Mouse (Mus musculus): Measurements from ENCODE around the gene Kansl1. TPM values are rescaled to one million over a fixed set of nuclear protein-coding genes. Genes with fewer than 3 reads are reported as not detected.

The Kansl1 gene
- polyA plus RNA-seq, 1 experiment from 2014 or later: 7.5 TPM

DNA sequence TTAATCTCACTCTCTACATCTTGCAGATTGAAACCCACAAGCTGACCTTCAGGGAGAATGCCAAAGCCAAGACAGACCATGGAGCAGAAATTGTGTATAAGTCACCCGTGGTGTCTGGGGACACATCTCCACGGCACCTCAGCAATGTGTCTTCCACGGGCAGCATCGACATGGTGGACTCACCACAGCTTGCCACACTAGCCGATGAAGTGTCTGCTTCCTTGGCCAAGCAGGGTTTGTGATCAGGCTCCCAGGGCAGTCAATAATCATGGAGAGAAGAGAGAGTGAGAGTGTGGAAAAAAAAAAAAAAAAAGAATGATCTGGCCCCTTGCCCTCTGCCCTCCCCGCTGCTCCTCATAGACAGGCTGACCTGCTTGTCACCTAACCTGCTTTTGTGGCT is 140.7 kb downstream of the Kansl1 start:
- DNase-seq (ENCODE audit: low spot score) (no peak), ATAC-seq (ENCODE audit: low FRiP score, low TSS enrichment) (no peak)
- Histone ChIP-seq H3K27me3 (ENCODE audit: control insufficient read depth, insufficient read depth, low read length) (no peaks in the 10 kb centered on the region), H3K9me3 (ENCODE audit: control insufficient read depth, low read length) (no peaks in the 10 kb centered on the region), H3K9ac (ENCODE audit: low read length) (no peak overlapping the region), H3K4me2 (replicated peaks; ENCODE audit: low read depth) (no peak overlapping the region), H3K27ac (replicated peaks) (no peak overlapping the region), H3K36me3 (ENCODE audit: control insufficient read depth, insufficient read depth, low read length) (no peaks in the 10 kb centered on the region), H3K4me1 (replicated peaks; ENCODE audit: control insufficient read depth, insufficient read depth) (no peaks in the 10 kb centered on the region), H3K4me3 (ENCODE audit: low read depth, low read length) (no peak overlapping the region)
- 81% methylated on average over 6 of the region's 6 CpGs for WGBS
- TF ChIP-seq EP300 (optimal IDR thresholded peaks at IDR 0.05): no peak
- TF ChIP-seq CTCF (IDR thresholded peaks at IDR 0.05; ENCODE audit: low read depth): no peak

DNA sequence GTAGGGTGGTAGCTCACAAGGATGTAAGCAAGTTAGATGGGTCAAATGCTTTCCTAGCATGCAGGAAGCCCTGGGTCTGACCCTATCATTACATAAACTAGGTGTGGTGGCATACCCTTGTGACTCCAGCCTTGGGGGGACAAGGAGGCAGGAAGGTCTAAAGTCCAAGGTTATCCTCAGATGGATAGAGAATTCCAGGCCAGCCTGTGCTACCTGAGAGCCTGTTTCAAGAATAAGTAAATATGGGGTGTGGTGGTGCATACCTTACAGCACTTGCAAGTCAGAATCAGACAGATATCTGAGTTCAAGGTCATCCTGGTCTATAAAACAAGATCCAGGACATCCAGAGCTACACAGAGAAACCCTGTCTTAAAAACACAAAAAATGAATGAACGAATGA is 141.2 kb downstream of the Kansl1 start:
- H3K27ac ChIP-seq (replicated peaks): no peak overlapping the region
- ATAC-seq (ENCODE audit: low FRiP score, low TSS enrichment) (no peak), DNase-seq (ENCODE audit: low spot score) (no peak)
- no peaks in the 10 kb centered on the region for H3K36me3 ChIP-seq (ENCODE audit: control insufficient read depth, insufficient read depth, low read length)
- H3K4me3 ChIP-seq (ENCODE audit: low read depth, low read length): no peak overlapping the region
- H3K9ac ChIP-seq (ENCODE audit: low read length): no peak overlapping the region
- TF ChIP-seq CTCF (IDR thresholded peaks at IDR 0.05; ENCODE audit: low read depth): no peak
- no peak for TF ChIP-seq EP300 (optimal IDR thresholded peaks at IDR 0.05)
- no peaks in the 10 kb centered on the region for H3K27me3 ChIP-seq (ENCODE audit: control insufficient read depth, insufficient read depth, low read length)
- H3K9me3 ChIP-seq (ENCODE audit: control insufficient read depth, low read length): no peaks in the 10 kb centered on the region
- 90% methylated on average over 1 of the region's 1 CpGs for WGBS
- no peaks in the 10 kb centered on the region for H3K4me1 ChIP-seq (replicated peaks; ENCODE audit: control insufficient read depth, insufficient read depth)
- H3K4me2 ChIP-seq (replicated peaks; ENCODE audit: low read depth): no peak overlapping the region

- no peaks in the 10 kb centered on the region for H3K9me3 ChIP-seq (ENCODE audit: control insufficient read depth, low read length)
- ATAC-seq (ENCODE audit: low FRiP score, low TSS enrichment) (no peak), DNase-seq (ENCODE audit: low spot score) (no peak)
- H3K4me3 ChIP-seq (ENCODE audit: low read depth, low read length): no peak overlapping the region
- no peak overlapping the region for H3K27ac ChIP-seq (replicated peaks)
- no peak overlapping the region for H3K4me2 ChIP-seq (replicated peaks; ENCODE audit: low read depth)
- 41% methylated on average over 4 of the region's 4 CpGs for WGBS
- no peaks in the 10 kb centered on the region for H3K27me3 ChIP-seq (ENCODE audit: control insufficient read depth, insufficient read depth, low read length)
- no peaks in the 10 kb centered on the region for H3K4me1 ChIP-seq (replicated peaks; ENCODE audit: control insufficient read depth, insufficient read depth)
- H3K9ac ChIP-seq (ENCODE audit: low read length): no peak overlapping the region
- TF ChIP-seq CTCF (IDR thresholded peaks at IDR 0.05; ENCODE audit: low read depth) (no peak), EP300 (optimal IDR thresholded peaks at IDR 0.05) (no peak)
- H3K36me3 ChIP-seq (ENCODE audit: control insufficient read depth, insufficient read depth, low read length): no peaks in the 10 kb centered on the region
Observed at GRCm38 (mm10) chr11:104322142-104322541, 146.5 kb downstream of the Kansl1 start.

GRCm38 (mm10) chr11:104320511-104320910 is 148.2 kb downstream of the Kansl1 start:
- H3K4me1 ChIP-seq (replicated peaks; ENCODE audit: control insufficient read depth, insufficient read depth): no peaks in the 10 kb centered on the region
- H3K9ac ChIP-seq (ENCODE audit: low read length): no peak overlapping the region
- DNase-seq (ENCODE audit: low spot score) (no peak), ATAC-seq (ENCODE audit: low FRiP score, low TSS enrichment) (no peak)
- no peak overlapping the region for H3K4me2 ChIP-seq (replicated peaks; ENCODE audit: low read depth)
- H3K36me3 ChIP-seq (ENCODE audit: control insufficient read depth, insufficient read depth, low read length): no peaks in the 10 kb centered on the region
- no peak for TF ChIP-seq EP300 (optimal IDR thresholded peaks at IDR 0.05)
- no peak for TF ChIP-seq CTCF (IDR thresholded peaks at IDR 0.05; ENCODE audit: low read depth)
- no peaks in the 10 kb centered on the region for H3K27me3 ChIP-seq (ENCODE audit: control insufficient read depth, insufficient read depth, low read length)
- 63% methylated on average over 5 of the region's 5 CpGs for WGBS
- H3K4me3 ChIP-seq (ENCODE audit: low read depth, low read length): no peak overlapping the region
- H3K9me3 ChIP-seq (ENCODE audit: control insufficient read depth, low read length): no peaks in the 10 kb centered on the region
- H3K27ac ChIP-seq (replicated peaks): no peak overlapping the region

DNA sequence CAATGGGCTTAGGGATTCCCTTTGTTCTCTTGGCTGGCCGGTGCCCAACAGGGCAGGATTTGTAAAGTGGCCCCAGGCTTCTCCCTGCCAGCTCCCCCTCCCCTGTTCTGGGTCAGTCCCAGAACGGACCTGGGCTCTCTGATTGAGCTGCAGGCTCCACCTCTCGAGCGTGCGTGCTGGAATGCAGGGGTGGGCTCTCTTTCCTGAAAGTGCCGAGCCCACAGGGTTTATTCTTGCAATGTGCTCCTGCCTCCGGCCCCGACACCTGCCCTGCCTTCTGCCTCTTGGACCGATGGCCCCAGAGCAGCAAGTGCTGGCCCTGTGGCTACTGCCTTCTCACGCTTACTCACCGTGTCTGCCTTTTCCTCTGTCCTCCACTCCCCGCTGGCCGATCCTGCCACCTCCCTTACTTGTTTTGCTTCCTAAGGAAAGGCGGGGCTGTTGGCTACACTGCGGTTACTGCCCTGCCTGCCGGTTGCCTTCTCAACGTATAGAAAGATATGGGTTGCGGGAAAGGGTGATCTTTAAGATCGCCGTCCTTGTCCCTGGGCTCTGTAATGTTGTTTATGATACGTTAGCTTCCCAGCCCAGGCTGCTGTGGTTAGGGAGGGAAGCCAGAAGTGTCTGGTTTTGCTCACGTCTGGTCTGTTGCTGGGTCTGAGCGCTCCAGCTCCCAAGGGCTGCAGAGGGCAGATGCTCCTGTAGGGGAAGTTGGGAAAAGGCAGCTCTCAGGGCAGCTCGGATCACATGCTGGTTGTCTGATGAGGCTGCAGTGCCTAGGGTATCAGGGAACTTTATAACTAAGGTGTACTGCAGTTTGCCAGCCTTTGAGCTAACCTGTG is 149.5 kb downstream of the Kansl1 start:
- ATAC-seq (ENCODE audit: low FRiP score, low TSS enrichment): peak; percentile 50
- H3K4me2 ChIP-seq (replicated peaks; ENCODE audit: low read depth): peak overlapping the region; percentile 75
- H3K27ac ChIP-seq (replicated peaks): peak overlapping the region; percentile 77; the same call in 1 of the 2 replicates
- no peak for TF ChIP-seq EP300 (optimal IDR thresholded peaks at IDR 0.05)
- TF ChIP-seq CTCF (IDR thresholded peaks at IDR 0.05; ENCODE audit: low read depth): peak; percentile 32; the same call in 1 of the 2 replicates
- DNase-seq (ENCODE audit: low spot score): peak; percentile 76
- no peaks in the 10 kb centered on the region for H3K36me3 ChIP-seq (ENCODE audit: control insufficient read depth, insufficient read depth, low read length)
- WGBS: under 1% methylated on average over 24 of the region's 24 CpGs
- H3K9me3 ChIP-seq (ENCODE audit: control insufficient read depth, low read length): no peaks in the 10 kb centered on the region
- peak overlapping the region; percentile 48 for H3K9ac ChIP-seq (ENCODE audit: low read length)
- peak overlapping the region; percentile 41 for H3K4me3 ChIP-seq (ENCODE audit: low read depth, low read length)
- H3K27me3 ChIP-seq (ENCODE audit: control insufficient read depth, insufficient read depth, low read length): no peaks in the 10 kb centered on the region
- no peaks in the 10 kb centered on the region for H3K4me1 ChIP-seq (replicated peaks; ENCODE audit: control insufficient read depth, insufficient read depth)

GRCm38 (mm10) chr11:104317631-104318030 is 151.0 kb downstream of the Kansl1 start:
- no peak for ATAC-seq (ENCODE audit: low FRiP score, low TSS enrichment)
- no peak for DNase-seq (ENCODE audit: low spot score)
- WGBS: 73% methylated on average over 3 of the region's 3 CpGs
- H3K4me1 ChIP-seq (replicated peaks; ENCODE audit: control insufficient read depth, insufficient read depth): no peaks in the 10 kb centered on the region
- H3K9me3 ChIP-seq (ENCODE audit: control insufficient read depth, low read length): no peaks in the 10 kb centered on the region
- no peak overlapping the region for H3K9ac ChIP-seq (ENCODE audit: low read length)
- H3K36me3 ChIP-seq (ENCODE audit: control insufficient read depth, insufficient read depth, low read length): no peaks in the 10 kb centered on the region
- H3K4me2 ChIP-seq (replicated peaks; ENCODE audit: low read depth): no peak overlapping the region
- H3K4me3 ChIP-seq (ENCODE audit: low read depth, low read length): no peak overlapping the region
- no peak for TF ChIP-seq EP300 (optimal IDR thresholded peaks at IDR 0.05)
- no peak for TF ChIP-seq CTCF (IDR thresholded peaks at IDR 0.05; ENCODE audit: low read depth)
- H3K27ac ChIP-seq (replicated peaks): no peak overlapping the region
- H3K27me3 ChIP-seq (ENCODE audit: control insufficient read depth, insufficient read depth, low read length): no peaks in the 10 kb centered on the region
